Mouse (Mus musculus) E14TG2a.4 (cell line): Measurements from ENCODE around the gene Axin1.

Experiments
- CTCF ChIP-seq: conservative IDR thresholded peaks from 2 replicates; pipeline ENCODE4 v1.5.1; 2014; ENCODE audit warnings: low read length
- NANOG ChIP-seq: IDR thresholded peaks from 2 replicates; pipeline ENCODE4 v1.6.1; 2014; ENCODE audit warnings: borderline replicate concordance, low read length, mixed read lengths

DNA sequence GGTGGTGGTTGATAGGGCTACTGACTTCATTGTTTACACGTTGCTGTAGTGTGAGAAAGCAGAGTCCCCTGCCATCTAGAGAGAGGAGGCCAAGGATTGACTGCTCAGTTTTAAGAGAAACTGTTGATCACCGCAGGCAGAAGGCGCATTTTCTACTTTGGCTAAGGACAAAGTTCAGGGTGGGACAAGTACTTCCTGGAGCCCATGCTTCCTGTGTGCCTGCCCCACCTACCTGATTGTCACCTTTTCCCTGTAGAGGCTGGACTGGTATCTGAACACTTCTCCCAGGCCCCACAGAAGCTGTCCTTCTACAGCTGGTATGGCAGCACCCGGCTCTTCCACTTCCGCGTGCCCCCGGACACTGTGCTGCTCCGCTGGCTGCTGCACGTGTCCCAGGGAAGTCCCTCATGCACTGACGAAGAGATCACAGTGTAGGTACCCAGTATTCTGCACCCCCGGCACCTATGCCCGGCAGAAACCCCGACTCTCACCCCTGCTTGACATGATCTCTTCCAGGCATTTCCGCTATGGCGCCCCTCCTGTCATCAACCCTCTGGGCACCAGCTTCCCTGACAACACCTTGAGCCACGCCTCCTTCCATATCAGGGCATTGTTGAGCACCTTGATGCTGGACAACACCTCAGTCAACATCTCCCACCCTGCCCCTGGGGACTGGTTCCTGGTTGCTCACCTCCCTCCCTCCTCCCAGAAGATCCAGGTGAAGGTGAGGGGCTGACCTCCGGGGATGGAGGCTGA lies 21.8 kb upstream of the Axin1 start:
- TF ChIP-seq CTCF: no peak
- TF ChIP-seq NANOG: no peak
